Mouse (Mus musculus) ES-Bruce4 (cell line): ENCODE measurements around the gene Abhd12.

Experiments used
- CTCF ChIP-seq: IDR thresholded peaks from one replicate; pipeline ENCODE4 v1.8.1; 2011; ENCODE audit warnings: low read depth, low read length
- EP300 ChIP-seq: IDR thresholded peaks from 2 replicates; pipeline ENCODE4 v1.6.1; 2011; ENCODE audit warnings: low read depth, low read length; ENCODE audit not compliant: insufficient read depth
- POLR2A ChIP-seq: IDR thresholded peaks from one replicate; pipeline ENCODE4 v1.8.1; 2011; ENCODE audit warnings: low read length; ENCODE audit not compliant: insufficient read depth

GRCm38 (mm10) chr2:150787234-150787771 lies 117.2 kb downstream of the Abhd12 start:
- TF ChIP-seq CTCF (no peak), POLR2A (no peak), EP300 (no peak)
